Mouse (Mus musculus) MEL (cell line): ENCODE measurements around the gene Ucp2. TPM values are rescaled to one million over a fixed set of nuclear protein-coding genes. Genes with fewer than 3 reads are reported as not detected.

ENCODE experiments used
- DNase-seq: peaks from one replicate; pipeline ENCODE4 v3.0.0; 2011; ENCODE audit warnings: low read depth, low spot score
- H3K27ac ChIP-seq: 2 replicates; pipeline ENCODE4 v1.5.1; 2012; ENCODE audit warnings: low read depth, mild to moderate bottlenecking, control low read depth, low read length, moderate library complexity; ENCODE audit not compliant: control insufficient read depth
- H3K27me3 ChIP-seq, 2 experiments: fragments of 150-350 bp in 1 of 2; sonication (generic) in 1 of 2; 2 replicates each; pipeline ENCODE4 v1.6.1; 2012; ENCODE audit warnings: low read length in 2 of 2, mild to moderate bottlenecking in 2 of 2, improper control_type of control experiment in 1 of 2, moderate library complexity in 1 of 2; ENCODE audit not compliant: insufficient read depth in 2 of 2, control insufficient read depth in 1 of 2
- H3K36me3 ChIP-seq, 2 experiments: 2 replicates each; pipeline ENCODE4 v1.6.1; 2012 to 2014; ENCODE audit warnings: low read length in 2 of 2, improper control_type of control experiment in 1 of 2, inconsistent platforms in 1 of 2, mild to moderate bottlenecking in 1 of 2; ENCODE audit not compliant: insufficient read depth in 2 of 2, control insufficient read depth in 1 of 2
- H3K4me1 ChIP-seq, 2 experiments: fragments of 150-350 bp in 1 of 2; sonication (generic) in 1 of 2; 2 replicates each; pipeline ENCODE4 v1.6.1; 2012; ENCODE audit warnings: low read length in 2 of 2, improper control_type of control experiment in 1 of 2, mild to moderate bottlenecking in 1 of 2; ENCODE audit not compliant: insufficient read depth in 2 of 2, control insufficient read depth in 1 of 2
- H3K4me3 ChIP-seq, 2 experiments: fragments of 150-350 bp in 1 of 2; sonication (generic) in 1 of 2; 2 replicates each; pipeline ENCODE4 v1.5.1; 2012; ENCODE audit warnings: low read depth in 2 of 2, low read length in 2 of 2, mild to moderate bottlenecking in 2 of 2, moderate library complexity in 2 of 2, control low read depth in 1 of 2, improper control_type of control experiment in 1 of 2; ENCODE audit not compliant: control insufficient read depth in 1 of 2, insufficient read depth in 1 of 2
- H3K79me2 ChIP-seq: 2 replicates; pipeline ENCODE4 v1.6.1; 2012; ENCODE audit warnings: mild to moderate bottlenecking, low read length, moderate library complexity; ENCODE audit not compliant: control insufficient read depth, poor library complexity, insufficient read depth
- H3K9ac ChIP-seq: 2 replicates; pipeline ENCODE4 v1.6.1; 2012; ENCODE audit warnings: low read depth, mild to moderate bottlenecking, control low read depth, low read length, moderate library complexity; ENCODE audit not compliant: control insufficient read depth, poor library complexity, severe bottlenecking
- H3K9me3 ChIP-seq: fragments of 150-350 bp; sonication (generic); replicated peaks from 2 replicates; pipeline ENCODE4 v1.6.1; 2012; ENCODE audit warnings: mild to moderate bottlenecking, low read length, improper control_type of control experiment, moderate library complexity; ENCODE audit not compliant: insufficient read depth
- CHD1 ChIP-seq: IDR thresholded peaks from 2 replicates; pipeline ENCODE4 v1.6.1; 2012; ENCODE audit warnings: low read depth, mild to moderate bottlenecking, inconsistent platforms, low read length, improper control_type of control experiment
- CHD2 ChIP-seq: IDR thresholded peaks from 2 replicates; pipeline ENCODE4 v1.6.1; 2011; ENCODE audit warnings: low read length, improper control_type of control experiment
- CTCF ChIP-seq, 3 experiments: IDR thresholded peaks in 2 of 3; conservative IDR thresholded peaks in 1 of 3; 2 replicates each; pipeline ENCODE4 v1.5.1; 2011 to 2012; ENCODE audit warnings: low read length in 3 of 3, low read depth in 2 of 3, mild to moderate bottlenecking in 2 of 3, improper control_type of control experiment in 1 of 3, inconsistent platforms in 1 of 3, mixed read lengths in 1 of 3, moderate library complexity in 1 of 3; ENCODE audit not compliant: control insufficient read depth in 1 of 3, insufficient read depth in 1 of 3, poor library complexity in 1 of 3, severe bottlenecking in 1 of 3
- ELF1 ChIP-seq: IDR thresholded peaks from 2 replicates; pipeline ENCODE4 v1.6.1; 2014; ENCODE audit warnings: low read depth, mild to moderate bottlenecking, inconsistent platforms, low read length, improper control_type of control experiment, moderate library complexity
- GABPA ChIP-seq: IDR thresholded peaks from 2 replicates; pipeline ENCODE4 v1.6.1; 2012; ENCODE audit warnings: low read depth, mild to moderate bottlenecking, inconsistent platforms, low read length, improper control_type of control experiment, moderate library complexity
- GATA1 ChIP-seq: IDR thresholded peaks from 2 replicates; pipeline ENCODE4 v1.6.1; 2011; ENCODE audit warnings: low read depth, low read length, improper control_type of control experiment
- JUND ChIP-seq: IDR thresholded peaks from 2 replicates; pipeline ENCODE4 v1.6.1; 2011; ENCODE audit warnings: low read depth, mild to moderate bottlenecking, improper control_type of control experiment, low read length
- KAT2A ChIP-seq: conservative IDR thresholded peaks from 2 replicates; pipeline ENCODE4 v1.6.1; 2012; ENCODE audit warnings: low read depth, low read length, improper control_type of control experiment, inconsistent platforms
- MAFK ChIP-seq: IDR thresholded peaks from 2 replicates; pipeline ENCODE4 v1.6.1; 2011; ENCODE audit warnings: low read depth, mild to moderate bottlenecking, low read length, improper control_type of control experiment, borderline replicate concordance
- MAX ChIP-seq: IDR thresholded peaks from 2 replicates; pipeline ENCODE4 v1.6.1; 2011; ENCODE audit warnings: low read length, improper control_type of control experiment
- MAZ ChIP-seq: IDR thresholded peaks from 2 replicates; pipeline ENCODE4 v1.6.1; 2012; ENCODE audit warnings: low read depth, mild to moderate bottlenecking, inconsistent platforms, low read length, improper control_type of control experiment
- MXI1 ChIP-seq: IDR thresholded peaks from 2 replicates; pipeline ENCODE4 v1.6.1; 2011; ENCODE audit warnings: mild to moderate bottlenecking, low read depth, low read length, improper control_type of control experiment
- MYC ChIP-seq: IDR thresholded peaks from 2 replicates; pipeline ENCODE4 v1.6.1; 2011; ENCODE audit warnings: low read depth, mild to moderate bottlenecking, low read length, improper control_type of control experiment, moderate library complexity
- NELFE ChIP-seq: IDR thresholded peaks from 2 replicates; pipeline ENCODE4 v1.6.1; 2011; ENCODE audit warnings: low read depth, low read length, improper control_type of control experiment
- NRF1 ChIP-seq: IDR thresholded peaks from 2 replicates; pipeline ENCODE4 v1.6.1; 2014; ENCODE audit warnings: low read depth, mild to moderate bottlenecking, inconsistent platforms, low read length, improper control_type of control experiment, moderate library complexity; ENCODE audit not compliant: poor library complexity, insufficient read depth, severe bottlenecking
- POLR2A ChIP-seq, 2 experiments: IDR thresholded peaks; 2 replicates each; pipeline ENCODE4 v1.6.1; 2011 to 2012; ENCODE audit warnings: low read length in 2 of 2, mild to moderate bottlenecking in 2 of 2, control low read depth in 1 of 2, improper control_type of control experiment in 1 of 2, low read depth in 1 of 2, moderate library complexity in 1 of 2; ENCODE audit not compliant: control insufficient read depth in 1 of 2, insufficient read depth in 1 of 2, poor library complexity in 1 of 2
- POLR2AphosphoS5 ChIP-seq: IDR thresholded peaks from 2 replicates; pipeline ENCODE4 v1.6.1; 2012; ENCODE audit warnings: low read depth, borderline replicate concordance, mild to moderate bottlenecking, inconsistent platforms, low read length, moderate library complexity, mixed read lengths
- SMC3 ChIP-seq: IDR thresholded peaks from 2 replicates; pipeline ENCODE4 v1.6.1; 2011; ENCODE audit warnings: low read depth, low read length, improper control_type of control experiment
- USF1 ChIP-seq: IDR thresholded peaks from 2 replicates; pipeline ENCODE4 v1.6.1; 2014; ENCODE audit warnings: low read depth, mild to moderate bottlenecking, inconsistent platforms, low read length, improper control_type of control experiment, moderate library complexity
- ZKSCAN1 ChIP-seq: IDR thresholded peaks from 2 replicates; pipeline ENCODE4 v1.6.1; 2012; ENCODE audit warnings: low read depth, mild to moderate bottlenecking, inconsistent platforms, low read length, improper control_type of control experiment, moderate library complexity
- ZNF384 ChIP-seq: IDR thresholded peaks from 2 replicates; pipeline ENCODE4 v1.6.1; 2012; ENCODE audit warnings: low read depth, mild to moderate bottlenecking, inconsistent platforms, low read length, improper control_type of control experiment
- polyA plus RNA-seq, 2 experiments: library from polyadenylated mRNA; stranded (reverse) in 1 of 2; unstranded in 1 of 2; fragments of >175 nt in 1 of 2; fragments of >200 nt in 1 of 2; gene quantifications; 2 replicates each; pipeline versions ENCODE4 v1.2.1 to v1.2.4; 2012; ENCODE audit warnings: low replicate concordance in 2 of 2, low read depth in 1 of 2; ENCODE audit not compliant: insufficient read length in 2 of 2, insufficient read depth in 1 of 2, missing spikeins in 1 of 2
- total RNA-seq: library from RNA; depleted of rRNA; stranded (reverse); fragments of 300-350 nt; gene quantifications from 2 replicates; pipeline ENCODE4 v1.2.3, GENCODE M21; 2012

Gene Ucp2
- total and polyA plus RNA-seq, 3 experiments = 139 to 724 TPM; not detected in 1

GRCm38 (mm10) chr7:100547631-100548030, 54.5 kb downstream of the Ucp2 start:
- Histone ChIP-seq H3K4me3 (no peak overlapping the region), H3K27ac (no peak overlapping the region), H3K27me3 (no peaks in the 10 kb centered on the region), H3K9ac (no peak overlapping the region), H3K4me1 (no peaks in the 10 kb centered on the region), H3K36me3 (no peaks in the 10 kb centered on the region; a peak in 1 of 4 replicates), H3K79me2 (no peaks in the 10 kb centered on the region), H3K9me3 (no peaks in the 10 kb centered on the region)
- no peak for DNase-seq
- TF ChIP-seq MAX = no peak
- TF ChIP-seq POLR2A (IDR thresholded peaks at IDR 0.05; ENCODE audit: control insufficient read depth in 1 of 2, insufficient read depth in 1 of 2, low read depth in 1 of 2, low read length in 2 of 2, poor library complexity in 1 of 2) = no peak
- TF ChIP-seq SMC3 = no peak
- no peak for TF ChIP-seq JUND
- no peak for TF ChIP-seq NRF1
- TF ChIP-seq ZKSCAN1 = no peak
- no peak for TF ChIP-seq ELF1
- TF ChIP-seq CHD1 = no peak
- TF ChIP-seq GATA1 = no peak
- no peak for TF ChIP-seq CHD2
- TF ChIP-seq NELFE = no peak
- TF ChIP-seq MAZ = no peak

GRCm38 (mm10) chr7:100549796-100550195, 56.7 kb downstream of the Ucp2 start:
- Histone ChIP-seq H3K79me2 (no peaks in the 10 kb centered on the region), H3K27me3 (no peaks in the 10 kb centered on the region), H3K36me3 (no peaks in the 10 kb centered on the region; a peak in 1 of 4 replicates)

More at GRCm38 (mm10) chr7:100549796-100550195, 56.7 kb downstream of the Ucp2 start:
- TF ChIP-seq POLR2A (IDR thresholded peaks at IDR 0.05; ENCODE audit: control insufficient read depth in 1 of 2, insufficient read depth in 1 of 2, low read depth in 1 of 2, low read length in 2 of 2, poor library complexity in 1 of 2) = no peak
- TF ChIP-seq MAFK = no peak
- no peak for TF ChIP-seq USF1
- TF ChIP-seq ZKSCAN1 = no peak
- no peak for TF ChIP-seq MXI1
- TF ChIP-seq GATA1 = no peak
- no peak for TF ChIP-seq MYC
- no peak for TF ChIP-seq SMC3
- no peak for TF ChIP-seq KAT2A
- TF ChIP-seq MAZ = no peak
- TF ChIP-seq GABPA = no peak
- no peak for TF ChIP-seq ZNF384
- no peak for TF ChIP-seq POLR2AphosphoS5
- no peak for TF ChIP-seq CTCF (IDR thresholded peaks at IDR 0.05 in 2 of 3, conservative IDR thresholded peaks at IDR 0.05 in 1 of 3; ENCODE audit: control insufficient read depth in 1 of 3, insufficient read depth in 1 of 3, low read depth in 2 of 3, low read length in 3 of 3, poor library complexity in 1 of 3, severe bottlenecking in 1 of 3)
- TF ChIP-seq MAX = no peak
- no peaks in the 10 kb centered on the region for H3K9me3 ChIP-seq
- no peak overlapping the region for H3K9ac ChIP-seq
- H3K4me1 ChIP-seq = no peaks in the 10 kb centered on the region
- no peak overlapping the region for H3K27ac ChIP-seq
- no peak overlapping the region for H3K4me3 ChIP-seq
- DNase-seq = no peak
